Mouse (Mus musculus) heart, embryonic 16.5 days (tissue): Measurements from ENCODE around the gene Nedd9. TPM values are rescaled to one million over a fixed set of nuclear protein-coding genes. Genes with fewer than 3 reads are reported as not detected.

ENCODE experiments used
- ATAC-seq: fragments of 200-750 bp; cut with Nextera tagmentation; replicated peaks from 2 replicates; pipeline ENCODE4 v1.8.0; 2017; ENCODE audit warnings: moderate number of reproducible peaks; ENCODE audit not compliant: insufficient read depth, low FRiP score; ENCODE audit errors: extremely low read depth
- H3K27ac ChIP-seq: fragments of 300-500 bp; sonication (generic); 2 replicates; pipeline ENCODE4 v1.5.1; 2014; ENCODE audit warnings: mild to moderate bottlenecking, low read length, control low read depth, moderate library complexity
- H3K27me3 ChIP-seq: fragments of 300-500 bp; sonication (generic); 2 replicates; pipeline ENCODE4 v1.6.1; 2014; ENCODE audit warnings: low read length, mixed read lengths; ENCODE audit not compliant: control insufficient read depth, insufficient read depth
- H3K36me3 ChIP-seq: fragments of 300-500 bp; sonication (generic); 2 replicates; pipeline ENCODE4 v1.6.1; 2014; ENCODE audit not compliant: control insufficient read depth, insufficient read depth
- H3K4me1 ChIP-seq: fragments of 300-500 bp; sonication (generic); 2 replicates; pipeline ENCODE4 v1.6.1; 2014; ENCODE audit warnings: low read length, mixed read lengths; ENCODE audit not compliant: control insufficient read depth, insufficient read depth
- H3K4me2 ChIP-seq: fragments of 300-500 bp; sonication (generic); 2 replicates; pipeline ENCODE4 v1.6.1; 2014; ENCODE audit warnings: low read depth, mild to moderate bottlenecking, control low read depth, low read length
- H3K4me3 ChIP-seq: fragments of 300-500 bp; sonication (generic); 2 replicates; pipeline ENCODE4 v1.5.1; 2014; ENCODE audit warnings: mild to moderate bottlenecking, control low read depth, low read length
- H3K9ac ChIP-seq: fragments of 300-500 bp; sonication (generic); 2 replicates; pipeline ENCODE4 v1.6.1; 2014; ENCODE audit warnings: low read length, control low read depth
- H3K9me3 ChIP-seq: fragments of 300-500 bp; sonication (generic); replicated peaks from 2 replicates; pipeline ENCODE4 v1.6.1; 2016; ENCODE audit warnings: low read length; ENCODE audit not compliant: control insufficient read depth
- WGBS: fragments of 180-500 bp; shearing (Covaris S2); extraction: QIAGEN DNeasy Blood & Tissue Kit; methylation state at CpG from one replicate; pipeline ENCODE4 v1.1.7; 2014; 5-methylcytosine and 5-hydroxymethylcytosine counted together
- polyA plus RNA-seq: library from polyadenylated mRNA; unstranded; fragments of >200 nt; fragmentation: Nextera tagmentation; extraction: Ambion mirVana; gene quantifications from 2 replicates; pipeline ENCODE4 v1.2.1, GENCODE M21; 2015

Gene Nedd9
- polyA plus RNA-seq, 1 experiment from 2014 or later: 19.5 TPM

- Histone ChIP-seq H3K4me2 (no peak overlapping the region), H3K4me3 (no peak overlapping the region), H3K4me1 (peaks cover 14% of the 10 kb centered on the region), H3K9ac (no peak overlapping the region), H3K9me3 (no peaks in the 10 kb centered on the region), H3K27me3 (no peaks in the 10 kb centered on the region), H3K36me3 (no peaks in the 10 kb centered on the region), H3K27ac (no peak overlapping the region)
- 71% methylated on average over 8 of the region's 8 CpGs for WGBS
- ATAC-seq: no peak
Observed at GRCm38 (mm10) chr13:41514918-41515317, 27.8 kb upstream of the Nedd9 start.

DNA sequence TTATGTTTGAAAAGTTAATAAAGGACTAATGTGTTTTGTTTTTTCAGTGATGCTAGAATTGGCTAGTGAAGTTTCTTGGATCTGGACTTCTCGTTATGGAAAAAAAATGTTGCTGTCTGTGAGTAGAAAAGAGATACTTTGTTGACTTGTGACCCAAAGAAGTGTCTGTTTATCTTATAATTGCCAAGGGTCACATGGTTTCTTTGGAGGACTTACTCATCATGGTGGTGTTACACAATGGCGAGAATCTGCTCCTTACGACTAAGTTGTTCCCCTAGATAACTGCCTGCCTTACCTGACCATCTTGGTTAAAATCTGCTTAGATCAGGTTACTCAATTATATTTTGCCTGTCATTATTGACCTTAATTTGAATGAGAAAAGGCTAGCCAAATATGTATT lies 26.3 kb upstream of the Nedd9 start:
- no peak for ATAC-seq
- Histone ChIP-seq H3K9me3 (no peaks in the 10 kb centered on the region), H3K4me1 (peaks cover 14% of the 10 kb centered on the region), H3K4me2 (no peak overlapping the region), H3K27ac (no peak overlapping the region), H3K9ac (no peak overlapping the region), H3K36me3 (no peaks in the 10 kb centered on the region), H3K4me3 (no peak overlapping the region), H3K27me3 (no peaks in the 10 kb centered on the region)
- WGBS: 88% methylated on average over 3 of the region's 3 CpGs

GRCm38 (mm10) chr13:41512243-41512642 lies 25.1 kb upstream of the Nedd9 start:
- Histone ChIP-seq H3K4me3 (no peak overlapping the region), H3K36me3 (no peaks in the 10 kb centered on the region), H3K4me2 (no peak overlapping the region), H3K4me1 (peaks cover 14% of the 10 kb centered on the region), H3K9ac (no peak overlapping the region), H3K27ac (no peak overlapping the region), H3K9me3 (no peaks in the 10 kb centered on the region), H3K27me3 (no peaks in the 10 kb centered on the region)
- 86% methylated on average over 4 of the region's 4 CpGs for WGBS
- no peak for ATAC-seq

GRCm38 (mm10) chr13:41510631-41511419 lies 23.7 kb upstream of the Nedd9 start:
- Histone ChIP-seq H3K9me3 (no peaks in the 10 kb centered on the region), H3K27ac (peak overlapping the region; percentile 67), H3K36me3 (no peaks in the 10 kb centered on the region), H3K4me3 (no peak overlapping the region), H3K27me3 (no peaks in the 10 kb centered on the region), H3K9ac (no peak overlapping the region), H3K4me2 (peak overlapping the region; percentile 36), H3K4me1 (peaks cover 10% of the 10 kb centered on the region)
- ATAC-seq: peak; percentile 28; the same call in 1 of the 2 replicates
- 33% methylated on average over 7 of the region's 7 CpGs for WGBS

DNA sequence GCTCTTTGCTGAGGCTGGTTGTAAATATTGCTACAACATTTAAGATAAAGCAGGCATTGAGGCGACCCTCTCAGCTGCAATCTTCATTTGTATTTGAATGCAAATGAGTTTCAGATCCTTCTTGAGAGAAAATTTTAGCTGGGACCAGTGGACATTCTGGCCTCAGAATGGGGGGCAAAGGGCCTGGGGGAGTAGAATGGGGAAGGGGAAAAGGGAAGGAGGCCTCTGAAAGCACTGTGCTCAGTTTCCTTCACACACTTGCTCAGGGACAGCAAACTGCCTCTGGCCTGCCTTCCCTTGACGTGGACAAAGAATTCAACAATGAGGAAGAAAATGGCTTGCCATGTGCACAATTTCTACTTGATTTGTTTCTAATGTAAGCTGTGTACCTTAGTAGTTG lies 18.4 kb upstream of the Nedd9 start:
- WGBS: 57% methylated on average over 2 of the region's 2 CpGs
- H3K4me2 ChIP-seq: no peak overlapping the region

DNA sequence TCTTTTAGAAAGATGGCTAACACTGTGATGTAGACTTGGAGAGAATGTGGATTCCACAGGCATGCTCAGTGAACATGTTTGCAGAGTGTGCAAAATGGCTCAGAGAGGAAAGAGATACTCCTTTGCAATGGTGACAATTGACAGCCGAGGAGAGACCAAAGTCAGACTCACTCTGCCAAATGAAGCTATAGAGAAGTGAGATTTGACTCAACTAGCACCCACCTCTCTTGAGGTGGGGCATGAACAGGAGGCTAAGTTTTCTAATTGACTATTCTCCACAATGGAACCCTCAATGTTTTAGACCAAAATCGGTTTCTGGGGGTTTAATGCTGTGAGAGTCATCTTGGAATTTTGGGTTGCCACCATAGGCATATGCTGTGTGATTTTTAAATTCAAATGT lies 17.8 kb upstream of the Nedd9 start:
- H3K4me3 ChIP-seq: no peak overlapping the region
- ATAC-seq: no peak
- no peaks in the 10 kb centered on the region for H3K36me3 ChIP-seq
- no peaks in the 10 kb centered on the region for H3K9me3 ChIP-seq
- H3K27me3 ChIP-seq: 0 out of 2 replicates have a peak, but pooled peaks cover 2% of the 10 kb centered on the region
- no peak overlapping the region for H3K9ac ChIP-seq
- 81% methylated on average over 2 of the region's 2 CpGs for WGBS
- H3K27ac ChIP-seq: no peak overlapping the region
- no peaks in the 10 kb centered on the region for H3K4me1 ChIP-seq
- H3K4me2 ChIP-seq: no peak overlapping the region

More for the DNA sequence above, 18.4 kb upstream of the Nedd9 start:
- H3K36me3 ChIP-seq: no peaks in the 10 kb centered on the region
- H3K4me3 ChIP-seq: no peak overlapping the region
- no peak for ATAC-seq
- H3K4me1 ChIP-seq: peaks cover 2% of the 10 kb centered on the region
- H3K9ac ChIP-seq: no peak overlapping the region
- no peaks in the 10 kb centered on the region for H3K9me3 ChIP-seq
- no peak overlapping the region for H3K27ac ChIP-seq
- H3K27me3 ChIP-seq: 0 out of 2 replicates have a peak, but pooled peaks cover 2% of the 10 kb centered on the region

GRCm38 (mm10) chr13:41504448-41504847 lies 17.3 kb upstream of the Nedd9 start:
- Histone ChIP-seq H3K36me3 (no peaks in the 10 kb centered on the region), H3K4me2 (no peak overlapping the region), H3K4me1 (no peaks in the 10 kb centered on the region), H3K9ac (no peak overlapping the region), H3K27me3 (0 out of 2 replicates have a peak, but pooled peaks cover 2% of the 10 kb centered on the region), H3K4me3 (no peak overlapping the region), H3K27ac (no peak overlapping the region), H3K9me3 (no peaks in the 10 kb centered on the region)
- ATAC-seq: no peak
- WGBS: 75% methylated on average over 2 of the region's 2 CpGs

DNA sequence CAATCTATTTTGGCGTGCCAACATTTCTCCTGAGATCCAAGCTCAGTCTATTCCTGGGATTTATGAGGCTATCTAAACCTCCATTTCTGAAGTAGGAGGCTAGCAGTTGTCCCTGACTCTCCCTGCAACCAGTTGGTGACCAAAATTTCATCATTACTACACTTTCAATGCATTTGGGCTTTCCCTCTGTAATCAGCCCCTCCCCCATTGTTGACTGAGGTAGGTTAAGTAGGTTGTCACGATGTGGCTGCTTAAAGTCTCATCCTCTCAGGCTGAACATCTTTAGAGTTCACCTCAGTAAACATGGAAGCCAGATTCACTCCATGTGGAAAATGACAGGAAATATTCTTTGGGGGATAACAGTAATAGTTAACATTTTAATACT lies 15.7 kb upstream of the Nedd9 start:
- Histone ChIP-seq H3K27me3 (0 out of 2 replicates have a peak, but pooled peaks cover 2% of the 10 kb centered on the region), H3K9me3 (no peaks in the 10 kb centered on the region), H3K4me2 (no peak overlapping the region), H3K27ac (no peak overlapping the region), H3K36me3 (no peaks in the 10 kb centered on the region), H3K4me1 (no peaks in the 10 kb centered on the region), H3K9ac (no peak overlapping the region), H3K4me3 (no peak overlapping the region)
- ATAC-seq: no peak
- 72% methylated on average over 2 of the region's 2 CpGs for WGBS

- 57% methylated on average over 12 of the region's 12 CpGs for WGBS
- Histone ChIP-seq H3K9me3 (no peaks in the 10 kb centered on the region), H3K27me3 (0 out of 2 replicates have a peak, but pooled peaks cover 2% of the 10 kb centered on the region), H3K27ac (no peak overlapping the region), H3K9ac (no peak overlapping the region), H3K4me2 (no peak overlapping the region), H3K36me3 (no peaks in the 10 kb centered on the region), H3K4me1 (no peaks in the 10 kb centered on the region), H3K4me3 (no peak overlapping the region)
- ATAC-seq: no peak
Observed at GRCm38 (mm10) chr13:41502136-41502916, 15.2 kb upstream of the Nedd9 start.
